Mouse (Mus musculus): ENCODE measurements around the gene Srsf2.
A peak's percentile ranks its signal among the peaks of the same experiment; 100 is the strongest.
"Not testable (repeated sequence)": the region's sequence is repeated elsewhere in the genome, so short reads cannot be mapped to it uniquely, and the experiment has no call there.

Srsf2 gene

GRCm38 (mm10) chr11:116827534-116828165, 25.2 kb downstream of the Srsf2 start, which contains the start of gene Mxra7:
Gene Mxra7, minus strand, starts transcription at chr11:116828046.
- peak; percentile 78 for DNase-seq (ENCODE audit: low spot score)

GRCm38 (mm10) chr11:116826550-116827504, 26.1 kb downstream of the Srsf2 start:
- DNase-seq (ENCODE audit: low spot score) = no peak

DNA sequence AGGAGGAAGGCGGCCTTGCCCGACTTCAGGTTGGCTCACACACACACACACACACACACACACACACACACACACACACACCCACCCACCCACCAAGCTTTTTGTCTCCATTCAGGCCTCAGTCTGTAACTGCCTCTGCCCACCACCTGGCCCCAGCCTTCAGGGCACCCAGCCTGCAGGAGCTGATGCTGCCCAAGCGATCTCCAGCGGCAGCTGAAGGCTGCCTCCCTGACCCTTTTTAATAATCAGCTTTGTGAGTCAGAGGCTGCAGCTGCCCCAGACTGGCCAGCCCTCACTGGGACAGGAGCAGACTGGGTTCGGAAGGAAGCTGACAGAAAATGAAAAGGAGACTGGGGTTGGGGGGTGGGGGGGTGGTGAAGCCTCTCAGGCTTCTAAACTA, 27.7 kb downstream of the Srsf2 start:
- peak; percentile 70 for DNase-seq (ENCODE audit: low spot score)

GRCm38 (mm10) chr11:116823885-116824284, 29.0 kb downstream of the Srsf2 start:
- not testable (repeated sequence) for DNase-seq (ENCODE audit: low spot score)

DNA sequence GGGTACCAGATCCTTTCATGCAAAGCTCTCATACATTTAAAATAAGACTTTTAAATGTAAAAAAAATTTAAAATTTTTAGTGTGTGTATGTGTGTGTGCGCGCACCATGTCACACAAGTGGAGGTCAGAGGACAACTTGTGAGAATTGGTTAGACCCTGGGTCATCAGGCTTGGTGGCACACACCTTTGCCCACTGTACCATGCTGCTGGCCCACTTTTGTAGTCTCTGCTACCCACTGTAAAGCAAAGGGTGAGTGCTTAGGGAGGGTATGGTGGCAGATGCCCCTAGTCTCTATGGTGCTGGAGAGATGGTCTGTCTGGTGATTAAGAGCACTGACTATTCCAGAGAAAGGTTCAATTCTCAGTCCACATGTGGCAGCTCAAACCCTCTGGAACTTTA, 29.6 kb downstream of the Srsf2 start:
- no peak for DNase-seq (ENCODE audit: low spot score)

- DNase-seq (ENCODE audit: low spot score) = no peak
Measured at GRCm38 (mm10) chr11:116822626-116823025, 30.3 kb downstream of the Srsf2 start.

DNA sequence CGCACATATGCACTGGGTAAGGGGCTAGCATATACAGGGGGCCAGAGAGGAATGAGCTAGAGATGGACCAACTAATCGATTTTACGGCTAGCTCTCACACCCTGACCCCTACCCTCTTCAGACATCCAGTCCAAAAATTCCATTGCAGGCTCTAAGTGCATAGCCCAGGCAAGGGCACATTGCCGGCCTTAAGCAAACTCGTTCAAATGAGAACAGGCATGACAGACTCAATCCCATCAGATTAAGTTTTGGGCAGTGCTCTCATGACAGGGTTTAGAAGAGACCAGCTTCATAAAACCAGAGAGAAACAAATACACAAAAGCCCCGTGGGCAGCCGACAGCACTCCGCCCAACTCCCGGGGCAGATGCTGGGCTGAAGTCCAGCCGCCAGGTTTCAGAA, 30.7 kb downstream of the Srsf2 start:
- DNase-seq (ENCODE audit: low spot score) = no peak

- DNase-seq (ENCODE audit: low spot score) = peak; percentile 43
Measured at GRCm38 (mm10) chr11:116821057-116821940, 31.6 kb downstream of the Srsf2 start.

- DNase-seq (ENCODE audit: low spot score) = no peak
Measured at GRCm38 (mm10) chr11:116819932-116820593, 32.8 kb downstream of the Srsf2 start.

- DNase-seq (ENCODE audit: low spot score) = peak; percentile 42
Measured at GRCm38 (mm10) chr11:116818722-116819121, 34.2 kb downstream of the Srsf2 start.

GRCm38 (mm10) chr11:116817567-116817966, 35.3 kb downstream of the Srsf2 start:
- no peak for DNase-seq (ENCODE audit: low spot score)

GRCm38 (mm10) chr11:116816769-116817168, 36.1 kb downstream of the Srsf2 start:
- DNase-seq (ENCODE audit: low spot score) = no peak

DNA sequence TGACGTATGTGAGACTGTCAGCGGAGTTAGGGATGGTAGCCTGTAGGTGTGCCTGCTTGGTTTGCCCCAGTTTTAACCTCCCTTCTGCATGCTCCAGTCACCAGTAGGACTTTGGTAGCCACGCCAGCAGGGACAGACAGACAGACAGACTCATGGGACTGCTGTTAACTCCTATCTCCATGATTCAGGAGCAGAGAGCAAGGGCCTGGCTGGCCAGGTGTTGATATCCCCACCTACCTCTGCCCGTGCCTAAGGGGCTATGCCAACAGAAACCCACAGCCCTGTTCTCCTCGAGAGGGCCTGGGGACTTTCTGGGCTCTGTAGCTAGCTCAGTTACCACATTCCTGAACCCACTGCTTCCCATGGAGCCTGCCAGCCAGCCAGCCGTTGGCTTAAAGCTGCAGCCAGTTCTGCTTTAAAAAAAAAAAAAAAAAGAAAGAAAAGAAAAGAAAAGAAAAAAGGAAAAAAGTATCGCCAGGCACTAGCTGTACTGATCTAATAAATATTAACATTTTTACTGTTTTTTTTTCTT, 37.9 kb downstream of the Srsf2 start:
- DNase-seq (ENCODE audit: low spot score) = no peak

DNA sequence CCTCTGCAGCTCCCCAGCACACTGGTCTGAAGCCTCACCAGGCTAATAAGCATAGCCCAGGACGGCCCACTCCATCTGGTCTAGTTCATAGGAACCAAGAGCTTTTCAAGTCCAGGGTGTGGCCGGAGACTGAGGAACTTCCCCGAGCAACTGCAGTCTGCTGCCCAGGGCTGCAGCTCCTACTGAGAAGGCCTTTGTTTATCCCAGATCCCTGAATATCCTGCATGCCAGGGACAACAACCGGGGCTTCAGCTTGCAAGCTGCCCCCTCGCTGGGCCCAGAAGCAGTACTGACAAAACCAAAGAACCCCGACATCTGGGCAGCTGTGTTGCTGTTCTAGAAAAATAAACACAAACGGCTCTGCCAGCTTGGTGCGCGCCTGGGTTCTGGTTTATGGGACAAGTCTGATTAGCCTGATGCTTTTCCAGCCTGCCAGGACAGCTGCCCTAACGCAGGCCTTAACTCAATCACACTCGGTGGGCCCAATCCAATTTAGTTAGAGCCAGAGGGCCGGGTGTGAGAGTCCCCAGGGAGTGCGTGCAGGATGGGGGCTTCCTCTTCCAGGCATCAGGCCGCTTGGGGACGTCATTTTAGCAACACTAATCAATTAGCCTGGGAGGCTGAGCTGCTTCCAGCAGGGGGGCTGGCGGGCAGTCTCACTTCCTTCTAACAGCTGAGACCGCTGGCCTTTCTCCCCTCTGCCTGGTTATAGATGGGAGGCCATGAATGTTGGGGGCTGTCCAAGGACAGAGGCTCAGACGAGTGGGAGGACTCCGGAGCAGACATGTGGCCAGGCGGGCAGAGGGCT, 38.6 kb downstream of the Srsf2 start:
- DNase-seq (ENCODE audit: low spot score) = peak; percentile 93

- no peak for DNase-seq (ENCODE audit: low spot score)
Measured at GRCm38 (mm10) chr11:116813610-116814009, 39.3 kb downstream of the Srsf2 start.

DNA sequence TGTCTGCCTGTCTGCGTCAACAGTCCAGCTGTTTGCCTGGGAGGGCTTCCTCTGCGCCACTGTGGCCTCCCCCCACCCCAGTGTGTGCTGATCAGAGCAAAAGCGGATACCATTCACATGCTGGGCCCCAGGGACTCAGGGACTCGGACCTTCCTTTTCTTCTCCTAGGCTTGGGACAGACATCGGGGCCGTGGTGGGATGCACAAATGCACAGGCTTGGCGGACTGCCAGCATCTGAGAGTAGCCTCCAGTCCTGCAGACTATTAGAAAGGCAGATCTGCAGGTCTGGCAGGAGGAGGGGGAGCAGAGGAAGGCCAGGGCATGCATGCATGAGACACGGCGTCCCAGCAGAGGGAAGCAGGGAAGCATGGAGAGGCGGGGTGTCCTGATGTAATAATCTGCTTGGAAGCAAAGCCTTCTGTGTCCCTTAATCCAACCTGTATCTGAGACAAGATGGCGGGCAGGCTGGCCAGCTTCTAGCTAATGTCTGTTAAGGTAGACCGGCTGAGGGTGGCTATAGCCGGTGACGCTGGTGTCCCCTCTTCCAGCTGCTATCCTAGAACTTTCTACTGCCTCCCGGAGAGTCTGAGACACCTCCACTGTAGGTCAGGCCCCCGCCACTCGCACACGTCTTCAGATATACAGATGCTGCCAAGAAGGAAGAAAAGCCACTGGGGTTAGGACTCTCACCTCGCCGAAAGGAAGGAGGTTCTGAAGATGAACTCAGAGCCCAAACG, 39.9 kb downstream of the Srsf2 start:
- peak; percentile 86 for DNase-seq (ENCODE audit: low spot score)

DNA sequence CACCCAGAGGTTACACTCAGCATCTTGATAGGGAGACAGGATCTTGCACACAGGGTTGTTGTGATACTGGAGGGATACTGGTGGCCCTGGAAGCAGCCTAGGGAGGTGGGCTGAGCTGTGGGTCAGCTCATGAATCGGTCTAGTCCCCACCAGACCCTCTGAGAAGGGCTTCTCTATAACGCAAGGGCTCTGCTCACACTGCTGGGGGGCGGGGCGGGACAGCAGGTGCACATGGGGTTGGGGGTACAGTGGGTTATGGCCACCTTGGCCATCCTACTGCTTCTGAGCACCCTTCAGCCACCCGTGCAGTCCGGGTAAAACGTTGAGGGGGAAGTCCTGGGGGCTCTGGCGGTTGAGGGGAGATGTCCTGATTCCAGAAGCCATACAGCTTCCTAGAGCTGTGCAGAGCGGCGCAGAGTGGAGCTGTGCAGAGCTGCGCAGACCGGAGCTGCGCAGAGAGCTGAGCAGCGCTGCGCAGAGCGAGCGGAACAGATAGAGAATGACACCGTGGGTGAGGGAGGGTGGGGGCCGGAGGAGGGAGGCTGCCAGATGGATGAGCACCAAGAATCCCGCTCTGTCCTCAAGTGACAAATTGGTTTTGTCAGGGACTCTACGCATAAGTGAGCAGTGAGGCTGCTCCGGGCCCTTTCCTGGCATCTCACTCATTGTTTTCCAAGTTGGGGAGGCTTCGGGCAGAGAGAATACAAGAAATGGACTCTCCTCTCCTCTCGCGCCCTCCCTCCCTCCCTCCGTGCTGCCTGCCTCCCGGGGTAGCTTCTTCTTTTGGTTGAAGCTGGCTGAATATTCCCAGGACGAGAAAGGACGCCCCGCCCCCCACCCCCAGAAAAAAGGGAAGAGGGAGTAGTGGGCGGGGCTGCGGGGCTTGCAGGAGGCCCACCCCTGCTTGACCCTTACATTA, 41.7 kb downstream of the Srsf2 start:
- peak; percentile 75 for DNase-seq (ENCODE audit: low spot score)

- DNase-seq (ENCODE audit: low spot score) = no peak
Measured at GRCm38 (mm10) chr11:116810528-116810927, 42.4 kb downstream of the Srsf2 start.

DNA sequence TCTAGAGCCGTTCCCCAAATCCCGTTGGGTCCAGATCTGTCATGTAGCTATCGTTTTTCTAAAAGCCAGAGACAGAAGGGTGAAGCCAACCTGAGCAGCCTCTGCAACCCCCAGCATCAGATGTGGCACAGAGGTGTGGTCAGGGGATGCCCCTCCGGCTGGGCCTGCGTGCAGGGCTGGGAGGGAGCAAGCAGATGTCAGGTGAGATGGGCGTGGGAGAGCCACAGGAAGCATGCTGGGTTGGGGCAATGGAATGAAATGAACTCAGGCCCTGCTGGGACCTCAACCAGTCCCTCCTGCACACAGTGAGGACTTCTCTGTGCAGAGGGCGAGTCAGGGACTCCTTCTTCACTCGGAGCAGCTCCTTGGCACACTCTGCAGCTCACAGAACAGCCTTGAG, 43.4 kb downstream of the Srsf2 start:
- DNase-seq (ENCODE audit: low spot score) = no peak
